Mouse (Mus musculus): Measurements from ENCODE around the gene Gm1330. TPM values are rescaled to one million over a fixed set of nuclear protein-coding genes. Genes with fewer than 3 reads are reported as not detected.

The Gm1330 gene
- not detected for polyA plus RNA-seq (2014; fragmentation: Illumina TruSeq; extraction: RNeasy Lipid Tissue Mini Kit (QIAGEN cat#74804); ENCODE audit: low read depth, low replicate concordance)

GRCm38 (mm10) chr2:149003151-149003550, at the start of gene Gm1330:
TSS of gene Gm1330 (minus strand) at chr2:149003251.

GRCm38 (mm10) chr2:149017137-149017536, 14.1 kb upstream of the Gm1330 start, which contains the start of gene Gm10750:
TSS of gene Gm10750 (minus strand) at chr2:149017237.

Other genes starting within 250 kb of the Gm1330 start
- gene Cst11, start 231.8 kb downstream of the Gm1330 start, polyA plus RNA-seq (2014; fragmentation: Illumina TruSeq; extraction: RNeasy Lipid Tissue Mini Kit (QIAGEN cat#74804); ENCODE audit: low read depth, low replicate concordance): not detected
- gene 8030411F24Rik, start 221.2 kb downstream of the Gm1330 start, polyA plus RNA-seq (2014; fragmentation: Illumina TruSeq; extraction: RNeasy Lipid Tissue Mini Kit (QIAGEN cat#74804); ENCODE audit: low read depth, low replicate concordance): not detected
- not detected for gene Cst12, start 213.9 kb downstream of the Gm1330 start, polyA plus RNA-seq (2014; fragmentation: Illumina TruSeq; extraction: RNeasy Lipid Tissue Mini Kit (QIAGEN cat#74804); ENCODE audit: low read depth, low replicate concordance)
- gene Cst8, start 204.5 kb downstream of the Gm1330 start, polyA plus RNA-seq (2014; fragmentation: Illumina TruSeq; extraction: RNeasy Lipid Tissue Mini Kit (QIAGEN cat#74804); ENCODE audit: low read depth, low replicate concordance): not detected
- not detected for gene Cst13, start 183.2 kb downstream of the Gm1330 start, polyA plus RNA-seq (2014; fragmentation: Illumina TruSeq; extraction: RNeasy Lipid Tissue Mini Kit (QIAGEN cat#74804); ENCODE audit: low read depth, low replicate concordance)
- gene Cst9, start 168.1 kb downstream of the Gm1330 start, polyA plus RNA-seq (2014; fragmentation: Illumina TruSeq; extraction: RNeasy Lipid Tissue Mini Kit (QIAGEN cat#74804); ENCODE audit: low read depth, low replicate concordance): 2.4 TPM
- not detected for gene 9230104L09Rik, start 138.2 kb downstream of the Gm1330 start, polyA plus RNA-seq (2014; fragmentation: Illumina TruSeq; extraction: RNeasy Lipid Tissue Mini Kit (QIAGEN cat#74804); ENCODE audit: low read depth, low replicate concordance)
- gene Cst3, start 127.6 kb downstream of the Gm1330 start, polyA plus RNA-seq (2014; fragmentation: Illumina TruSeq; extraction: RNeasy Lipid Tissue Mini Kit (QIAGEN cat#74804); ENCODE audit: low read depth, low replicate concordance): 1,212 TPM
- not detected for gene Gm10750, start 14.0 kb upstream of the Gm1330 start, polyA plus RNA-seq (2014; fragmentation: Illumina TruSeq; extraction: RNeasy Lipid Tissue Mini Kit (QIAGEN cat#74804); ENCODE audit: low read depth, low replicate concordance)

Data from heart, adult 10 weeks (tissue).